Mouse (Mus musculus) lung, postnatal 0 days (tissue): ENCODE measurements at regions not wholly inside any gene's neighbourhood (a gene's known extent, or its start where the extent isn't known, plus 50 kb on each side); places are given as distances from the start of the nearest gene placed in this dataset.

ENCODE experiments used
- CTCF ChIP-seq: IDR thresholded peaks from 2 replicates; pipeline ENCODE4 v1.5.1; 2016; ENCODE audit warnings: antibody characterized with exemption, mild to moderate bottlenecking
- EP300 ChIP-seq: IDR thresholded peaks from 2 replicates; pipeline ENCODE4 v1.6.1; 2016; ENCODE audit warnings: antibody characterized with exemption, mild to moderate bottlenecking, control low read depth

GRCm38 (mm10) chr17:4865621-4866020, 128.5 kb upstream of the Arid1b start:
- TF ChIP-seq CTCF (no peak), EP300 (no peak)
